Mouse (Mus musculus): ENCODE data around the gene Prr15l. TPM values are rescaled to one million over a fixed set of nuclear protein-coding genes. Genes with fewer than 3 reads are reported as not detected.

The Prr15l gene
- polyA plus RNA-seq, 1 experiment: 0.19 TPM

- no peak for TF ChIP-seq GATA1 (IDR thresholded peaks at IDR 0.05; ENCODE audit: low read length)
These were observed 28.3 kb downstream of the Prr15l start for GRCm38 (mm10) chr11:96956009-96956724.

GRCm38 (mm10) chr11:96957061-96957805, 29.3 kb downstream of the Prr15l start:
- TF ChIP-seq GATA1 (IDR thresholded peaks at IDR 0.05; ENCODE audit: low read length): no peak

- no peak for TF ChIP-seq GATA1 (IDR thresholded peaks at IDR 0.05; ENCODE audit: low read length)
These were observed 35.7 kb downstream of the Prr15l start for GRCm38 (mm10) chr11:96963580-96963979.

- TF ChIP-seq GATA1 (IDR thresholded peaks at IDR 0.05; ENCODE audit: low read length): no peak
These were observed 38.3 kb downstream of the Prr15l start for GRCm38 (mm10) chr11:96966172-96966571.

- TF ChIP-seq GATA1 (IDR thresholded peaks at IDR 0.05; ENCODE audit: low read length): no peak
These were observed 39.1 kb downstream of the Prr15l start for GRCm38 (mm10) chr11:96966914-96967543.

DNA sequence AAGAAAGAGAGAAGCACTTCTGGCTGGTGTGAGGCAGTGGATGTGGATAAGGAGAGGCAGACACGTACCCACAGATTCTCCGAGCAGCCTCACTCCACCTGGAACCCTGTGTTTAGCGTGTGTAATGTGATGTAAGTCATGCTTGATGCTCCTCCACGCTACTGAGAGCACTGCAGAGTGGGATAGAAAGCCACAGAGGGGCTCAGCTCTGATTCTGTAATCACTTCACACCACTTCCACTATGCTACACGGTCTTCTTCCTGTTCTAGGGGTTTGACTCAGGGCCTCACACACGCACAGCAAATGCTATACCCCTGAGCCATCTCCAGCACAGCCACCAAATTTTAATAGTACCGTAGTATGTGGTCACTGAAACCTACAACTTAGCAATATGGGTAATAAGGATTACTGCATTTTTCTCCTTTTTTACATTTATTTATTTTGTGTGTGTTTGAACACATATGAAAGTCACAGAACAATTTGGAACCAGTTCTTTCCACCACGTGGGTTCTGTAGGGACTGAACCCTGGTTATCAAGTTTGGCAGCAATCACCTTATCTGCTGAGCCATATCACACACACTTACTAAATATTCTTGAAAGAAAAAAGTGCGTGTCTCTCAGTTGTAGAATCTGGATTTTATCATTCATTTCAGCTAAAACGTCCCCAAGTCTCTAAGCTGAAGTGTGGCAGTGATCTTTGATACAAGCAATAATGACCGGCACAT, 39.8 kb downstream of the Prr15l start:
- no peak for TF ChIP-seq GATA1 (IDR thresholded peaks at IDR 0.05; ENCODE audit: low read length)

DNA sequence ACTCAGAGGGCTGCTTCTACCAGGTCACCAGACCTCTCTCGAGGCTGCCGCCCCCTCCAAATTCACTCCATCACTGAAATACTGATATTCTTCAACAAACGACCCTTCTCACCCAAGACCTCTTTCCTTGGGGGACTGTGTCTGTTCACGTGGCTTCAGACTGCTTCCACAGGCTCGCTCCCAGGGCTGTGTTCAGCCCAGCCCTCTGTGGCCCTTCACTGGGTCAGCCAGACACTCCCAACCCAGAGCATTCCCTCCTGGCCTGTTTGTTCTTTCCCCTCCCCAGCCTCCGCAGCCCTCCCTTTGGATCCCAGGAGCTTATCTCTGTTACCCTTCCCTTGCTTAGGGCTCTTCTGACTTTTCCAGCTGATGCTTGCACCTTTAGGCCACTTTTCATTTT, 40.6 kb downstream of the Prr15l start:
- no peak for TF ChIP-seq GATA1 (IDR thresholded peaks at IDR 0.05; ENCODE audit: low read length)

DNA sequence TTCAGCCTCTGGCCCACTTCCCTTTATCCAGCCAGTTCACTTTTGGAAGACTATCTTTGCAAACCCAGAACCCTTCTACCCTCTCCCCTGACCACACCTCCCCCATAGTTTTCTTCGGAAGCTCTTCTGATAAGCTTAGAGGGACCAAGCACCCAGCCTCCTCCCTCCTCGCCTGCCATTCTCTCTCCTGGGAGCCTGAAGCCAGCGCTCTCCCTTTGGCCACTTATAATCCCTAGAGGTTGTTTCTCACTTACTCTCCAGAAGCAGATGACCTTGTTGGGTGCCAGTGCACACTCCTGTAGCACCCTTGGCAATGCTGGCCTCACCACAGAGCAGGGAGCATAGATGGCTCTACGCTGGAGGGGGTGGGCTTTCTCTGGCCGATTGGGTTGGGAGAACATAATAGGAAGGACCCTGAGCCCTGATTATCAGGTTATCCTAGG, 41.4 kb downstream of the Prr15l start:
- TF ChIP-seq GATA1 (IDR thresholded peaks at IDR 0.05; ENCODE audit: low read length): no peak

GRCm38 (mm10) chr11:96969746-96970145, 41.8 kb downstream of the Prr15l start:
- TF ChIP-seq GATA1 (IDR thresholded peaks at IDR 0.05; ENCODE audit: low read length): no peak

GRCm38 (mm10) chr11:96970341-96970740, 42.4 kb downstream of the Prr15l start:
- TF ChIP-seq GATA1 (IDR thresholded peaks at IDR 0.05; ENCODE audit: low read length): no peak

- no peak for TF ChIP-seq GATA1 (IDR thresholded peaks at IDR 0.05; ENCODE audit: low read length)
These were observed 45.0 kb downstream of the Prr15l start for GRCm38 (mm10) chr11:96972906-96973305.

DNA sequence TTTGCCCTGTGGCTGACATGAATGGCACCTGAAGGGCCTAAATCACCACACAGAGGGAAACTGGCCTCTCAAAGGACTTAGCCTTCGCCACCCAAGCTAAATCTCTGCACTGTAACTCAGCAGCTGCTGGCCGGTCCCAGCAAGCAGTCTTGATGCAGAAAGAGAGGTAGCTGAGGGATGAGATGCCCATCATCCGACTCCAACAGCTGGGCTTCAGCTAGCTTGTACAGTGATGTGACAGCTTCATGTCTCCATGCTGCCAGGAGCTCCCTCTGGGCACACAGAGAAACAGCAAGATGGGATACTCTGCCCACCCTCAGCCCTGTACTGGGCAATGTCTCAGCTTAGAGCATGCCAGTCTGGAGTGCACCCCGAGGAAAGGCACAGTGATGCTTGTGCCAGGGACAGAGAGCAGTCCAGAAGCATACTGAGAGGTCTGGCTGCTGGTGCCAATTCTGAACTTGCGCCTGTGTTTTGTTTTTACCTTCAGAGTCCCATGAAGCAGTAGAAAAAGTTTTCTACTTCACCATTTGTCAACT, 45.6 kb downstream of the Prr15l start:
- TF ChIP-seq GATA1 (IDR thresholded peaks at IDR 0.05; ENCODE audit: low read length): no peak

DNA sequence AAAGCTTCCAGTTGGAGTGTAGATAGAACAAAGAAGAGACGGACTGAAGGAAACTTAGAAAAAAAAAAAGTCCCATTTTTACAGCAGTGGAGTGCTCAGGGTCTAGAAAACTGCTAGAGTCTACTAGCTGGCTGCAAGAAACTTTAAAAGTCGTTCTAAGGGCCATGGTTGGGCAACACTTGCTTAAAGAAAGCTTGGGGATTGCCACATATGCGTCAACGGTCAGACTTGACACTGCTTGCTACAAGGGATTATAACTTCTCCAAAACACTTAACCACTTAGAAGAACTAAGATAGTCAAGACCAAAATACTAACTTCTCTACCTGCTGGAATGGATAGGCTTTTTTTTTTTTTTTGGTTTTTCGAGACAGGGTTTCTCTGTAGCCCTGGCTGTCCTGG, 46.9 kb downstream of the Prr15l start:
- no peak for TF ChIP-seq GATA1 (IDR thresholded peaks at IDR 0.05; ENCODE audit: low read length)

DNA sequence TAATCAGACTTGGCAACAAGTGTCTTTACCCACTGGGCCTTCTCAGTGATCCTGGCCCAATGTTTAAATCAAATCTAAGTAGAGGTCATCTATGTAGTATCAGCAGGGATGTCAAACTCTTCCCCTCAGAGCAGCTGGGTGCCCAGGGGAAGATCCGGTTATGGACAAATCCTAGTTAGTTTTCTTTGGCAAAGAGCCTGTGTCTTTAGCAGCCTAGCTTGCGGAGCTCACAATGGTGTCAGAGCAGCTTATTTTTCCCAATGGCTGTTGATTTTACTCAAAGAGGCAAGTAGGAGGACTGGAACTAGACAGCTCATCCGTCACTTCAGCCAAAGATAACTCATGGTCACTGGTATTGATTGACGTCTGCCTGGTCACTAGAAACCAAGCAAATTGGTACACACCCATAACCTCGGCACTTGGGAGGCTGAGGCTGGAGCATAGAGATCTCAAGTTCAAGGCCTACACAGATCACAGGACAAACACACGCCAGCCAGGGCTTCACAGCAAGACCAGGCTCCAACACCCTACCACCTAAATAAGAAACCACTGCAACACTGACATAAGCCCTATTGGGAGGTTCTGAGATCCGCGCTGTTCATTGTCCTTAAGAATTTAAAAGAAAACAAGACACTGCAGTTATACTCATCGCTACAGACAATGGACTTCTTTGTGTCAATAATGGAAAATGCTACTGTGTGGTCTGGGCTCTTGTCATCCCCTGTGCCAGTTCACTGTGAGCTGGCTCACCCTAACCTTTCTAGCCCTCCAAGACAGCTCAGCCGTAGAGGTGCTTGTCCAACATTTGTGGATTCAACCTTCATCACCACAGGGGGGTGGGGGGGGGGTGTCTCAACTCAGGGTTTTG, 47.8 kb downstream of the Prr15l start:
- TF ChIP-seq GATA1 (IDR thresholded peaks at IDR 0.05; ENCODE audit: low read length): no peak

- TF ChIP-seq GATA1 (IDR thresholded peaks at IDR 0.05; ENCODE audit: low read length): no peak
These were observed 48.4 kb downstream of the Prr15l start for GRCm38 (mm10) chr11:96976379-96976687.

All from G1E-ER4 (cell line).